ENCODE assay signal across 14 mouse cellular contexts in genomic region chr7:67211341-67211740, GRCm38 (mm10).
"Had no signal": no experiment of that assay in that cellular context is flagged by ENCODE, and none has a peak within 500 bp of the region (broad histone marks: within the 10 kb centered on the region; RNA-seq: fewer than 3 reads in every experiment).

No protein-coding gene starts in this region.

- H3K4me3 ChIP-seq: kidney, embryonic 15.5 days; limb, embryonic 12.5 days; lung, embryonic 15.5 days; megakaryocyte, embryonic 14.5 days; midbrain, embryonic 13.5 days; myocyte; neural tube, embryonic 13.5 days had no signal

- H3K9ac ChIP-seq: kidney, embryonic 15.5 days; limb, embryonic 12.5 days; lung, embryonic 15.5 days; midbrain, embryonic 13.5 days; neural tube, embryonic 13.5 days had no signal

- H3K36me3 ChIP-seq: kidney, embryonic 15.5 days; limb, embryonic 12.5 days; lung, embryonic 15.5 days; midbrain, embryonic 13.5 days; neural tube, embryonic 13.5 days had no signal

- DNase-seq: kidney, adult 2 months; kidney, postnatal 14 days; layer of hippocampus, postnatal 36 days; lung, postnatal 14 days; right cerebral cortex, postnatal 14 days; thymus, postnatal 36 days had no signal

- H3K9me3 ChIP-seq: kidney, embryonic 15.5 days; limb, embryonic 12.5 days; lung, embryonic 15.5 days; megakaryocyte, embryonic 14.5 days; midbrain, embryonic 13.5 days; neural tube, embryonic 13.5 days had no signal

- H3K27ac ChIP-seq: kidney, embryonic 15.5 days; limb, embryonic 12.5 days; lung, embryonic 15.5 days; macrophage; midbrain, embryonic 13.5 days; neural tube, embryonic 13.5 days had no signal

- ATAC-seq: midbrain, embryonic 13.5 days had no signal

- H3K27me3 ChIP-seq: kidney, embryonic 15.5 days; limb, embryonic 12.5 days; lung, embryonic 15.5 days; midbrain, embryonic 13.5 days; neural tube, embryonic 13.5 days had no signal

- H3K4me2 ChIP-seq: kidney, embryonic 15.5 days; limb, embryonic 12.5 days; lung, embryonic 15.5 days; midbrain, embryonic 13.5 days; neural tube, embryonic 13.5 days had no signal

- H3K4me1 ChIP-seq: kidney, embryonic 15.5 days; limb, embryonic 12.5 days; lung, embryonic 15.5 days; neural tube, embryonic 13.5 days had no signal
